Mouse (Mus musculus) spleen, adult 12 weeks (tissue): Measurements from ENCODE around the gene Map4k3.
"Not testable (repeated sequence)": the region's sequence is repeated elsewhere in the genome, so short reads cannot be mapped to it uniquely, and the experiment has no call there.

Experiments
- DNase-seq: peaks from one replicate; pipeline ENCODE4 v3.0.0; 2022; ENCODE audit warnings: low spot score

The Map4k3 gene

DNA sequence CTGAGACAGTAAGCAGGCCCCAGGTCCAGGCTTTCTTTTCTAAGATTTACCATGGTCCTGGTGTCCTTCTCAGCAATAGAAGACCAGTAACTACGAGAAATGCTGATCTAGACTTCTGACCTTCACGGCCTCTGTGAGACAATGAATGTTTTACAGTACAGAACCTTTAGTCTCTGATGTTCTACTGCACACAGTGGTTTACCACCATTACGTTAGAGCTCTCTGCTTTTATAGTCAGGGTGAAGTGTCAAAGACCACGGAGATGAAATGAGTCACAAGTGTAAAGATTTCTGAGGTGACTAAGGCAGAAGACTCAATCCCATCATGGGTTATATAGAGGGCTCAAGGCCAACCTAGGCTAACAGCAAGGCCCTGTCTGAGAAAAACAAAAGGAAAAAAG is 95.9 kb downstream of the Map4k3 start:
- no peak for DNase-seq

DNA sequence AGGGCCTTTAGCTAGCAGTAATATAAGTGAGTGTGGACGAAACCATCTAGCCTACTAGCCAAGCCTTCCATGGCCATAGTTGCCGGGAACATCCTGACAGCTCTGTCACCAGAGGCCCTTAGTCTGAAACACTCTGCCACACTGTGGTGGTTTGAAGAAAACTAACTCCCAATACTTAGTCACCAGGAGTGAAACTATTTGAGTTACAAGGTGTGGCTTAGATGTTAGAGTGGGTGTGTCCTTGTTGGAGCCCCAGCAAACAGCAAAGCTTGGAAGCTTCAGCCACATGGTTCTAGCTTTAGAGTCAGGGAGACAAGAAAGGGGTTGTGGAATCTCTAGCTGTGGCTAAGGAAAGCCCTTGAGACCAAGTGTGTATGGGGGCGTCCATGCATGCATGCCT is 97.3 kb downstream of the Map4k3 start:
- DNase-seq = no peak

DNA sequence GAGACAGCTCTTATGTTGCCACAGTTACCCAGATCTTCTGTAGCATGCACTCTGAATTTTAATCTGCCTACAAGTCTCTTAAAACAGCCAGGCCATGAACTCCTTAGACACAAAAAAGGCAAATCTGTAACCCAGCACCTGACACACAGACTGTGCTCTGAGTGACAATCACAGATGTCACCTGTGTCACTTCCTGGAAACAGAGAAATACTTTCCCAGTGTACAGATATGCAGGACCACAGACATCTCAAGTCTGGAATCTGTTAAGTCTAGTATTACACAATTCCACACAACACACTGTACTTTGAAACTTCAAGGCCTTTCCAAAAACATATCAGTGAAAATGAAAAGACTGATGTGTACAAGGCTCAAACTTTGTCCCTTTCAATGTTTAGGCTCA is 103.3 kb downstream of the Map4k3 start:
- DNase-seq = no peak

DNA sequence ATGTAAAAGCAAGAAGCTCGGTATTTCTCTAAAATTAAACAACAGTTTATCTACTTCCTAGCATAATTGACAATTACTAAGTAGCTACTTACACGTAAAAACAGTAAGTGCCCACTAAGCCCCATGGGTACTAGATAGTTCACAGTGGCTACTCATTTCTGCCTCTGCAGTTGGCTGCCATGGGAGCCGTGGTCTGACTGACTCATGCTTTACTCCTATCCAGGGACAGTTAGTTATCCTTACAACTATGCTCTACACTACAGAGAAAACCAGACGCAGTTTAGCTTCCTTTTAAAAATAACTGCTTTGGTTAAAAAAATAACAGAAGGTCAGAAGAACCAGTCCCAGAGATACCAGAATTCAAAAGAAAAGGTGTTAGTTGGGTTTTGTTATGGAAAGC is 106.6 kb downstream of the Map4k3 start:
- no peak for DNase-seq

DNA sequence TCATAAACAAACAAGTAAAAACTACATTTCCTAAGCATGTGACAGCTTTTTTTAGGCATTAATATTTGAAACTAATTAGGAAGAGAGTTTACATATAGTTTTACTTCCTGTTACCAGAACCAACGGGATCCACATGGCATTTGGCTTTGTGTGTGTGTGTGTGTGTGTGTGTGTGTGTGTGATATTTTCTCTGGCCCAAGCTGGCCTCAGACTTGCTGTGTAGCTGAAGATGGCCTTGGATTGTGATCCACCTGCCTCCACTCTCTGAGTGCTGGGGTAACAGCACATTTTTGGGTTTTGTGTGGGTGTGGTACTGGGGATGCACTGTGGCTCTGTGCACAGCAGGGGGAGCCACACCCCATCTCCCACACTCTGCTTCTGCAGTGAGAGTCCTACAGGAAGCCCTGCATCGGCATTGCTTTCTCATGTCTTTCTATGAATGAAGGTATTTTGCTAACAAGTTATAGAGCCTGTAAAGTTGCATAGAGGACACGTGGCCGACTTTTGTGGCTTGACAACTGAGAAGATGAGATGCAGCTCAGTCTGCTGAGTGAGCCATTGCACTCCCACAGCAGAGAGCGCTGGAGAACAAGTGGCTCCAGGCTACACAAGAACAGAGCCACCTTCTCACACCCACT is 107.4 kb downstream of the Map4k3 start:
- no peak for DNase-seq

DNA sequence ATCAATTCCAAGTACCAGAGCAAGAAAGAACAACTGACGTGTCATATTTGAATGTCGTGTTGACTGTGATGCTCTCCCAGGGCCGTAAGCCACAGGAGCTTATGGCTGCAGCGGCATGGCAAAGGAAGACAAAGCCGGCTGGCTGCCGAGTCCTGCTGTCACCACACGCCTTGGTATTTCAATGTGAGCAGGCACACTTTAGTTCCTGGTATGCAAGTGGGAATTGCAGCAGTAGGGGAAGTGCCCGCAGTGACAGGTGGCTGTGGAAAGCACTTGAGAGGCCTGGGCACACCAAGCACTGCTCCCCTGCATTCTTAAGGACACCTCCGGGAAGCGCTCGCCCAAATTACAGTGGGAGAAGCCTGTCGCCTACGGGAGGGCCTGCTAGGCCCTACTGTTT is 108.7 kb downstream of the Map4k3 start:
- no peak for DNase-seq

DNA sequence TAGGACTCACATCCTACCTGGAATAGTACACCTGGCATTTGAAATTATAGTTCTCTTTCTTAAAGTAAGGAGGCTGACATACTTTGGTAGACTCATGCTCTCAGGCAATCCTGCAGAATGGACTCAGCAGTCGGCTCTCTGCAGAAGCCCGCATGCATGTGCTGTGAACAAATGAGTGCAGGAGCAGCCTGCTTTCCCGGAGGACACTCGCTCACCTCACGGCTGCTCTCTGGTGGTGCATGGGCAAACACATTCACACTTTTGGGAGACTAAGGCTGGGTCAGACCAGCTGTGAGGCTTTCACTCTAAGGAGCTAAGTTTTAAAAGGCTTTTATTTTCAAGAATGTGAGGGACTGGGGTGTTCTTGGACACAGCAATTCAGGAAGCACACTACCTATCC is 109.4 kb downstream of the Map4k3 start:
- no peak for DNase-seq

DNA sequence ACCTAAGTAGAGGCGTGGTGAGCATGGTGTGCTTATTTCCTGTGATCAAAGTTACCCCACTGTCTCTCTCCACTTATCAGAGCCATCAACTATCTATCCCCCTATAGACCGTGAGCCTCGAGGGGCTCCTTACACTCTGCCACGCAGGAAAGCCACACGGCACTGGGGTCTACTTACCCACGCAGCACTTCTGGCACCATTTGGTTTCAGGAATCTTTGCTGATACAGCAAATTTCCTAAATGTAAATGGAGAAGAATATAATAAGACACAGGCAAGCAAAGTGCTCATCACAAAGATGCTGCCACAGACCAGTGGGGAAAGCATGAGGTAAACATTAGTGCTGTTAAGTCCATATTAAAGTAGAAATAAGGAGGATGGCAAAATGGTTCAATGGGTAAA is 124.5 kb downstream of the Map4k3 start:
- no peak for DNase-seq

DNA sequence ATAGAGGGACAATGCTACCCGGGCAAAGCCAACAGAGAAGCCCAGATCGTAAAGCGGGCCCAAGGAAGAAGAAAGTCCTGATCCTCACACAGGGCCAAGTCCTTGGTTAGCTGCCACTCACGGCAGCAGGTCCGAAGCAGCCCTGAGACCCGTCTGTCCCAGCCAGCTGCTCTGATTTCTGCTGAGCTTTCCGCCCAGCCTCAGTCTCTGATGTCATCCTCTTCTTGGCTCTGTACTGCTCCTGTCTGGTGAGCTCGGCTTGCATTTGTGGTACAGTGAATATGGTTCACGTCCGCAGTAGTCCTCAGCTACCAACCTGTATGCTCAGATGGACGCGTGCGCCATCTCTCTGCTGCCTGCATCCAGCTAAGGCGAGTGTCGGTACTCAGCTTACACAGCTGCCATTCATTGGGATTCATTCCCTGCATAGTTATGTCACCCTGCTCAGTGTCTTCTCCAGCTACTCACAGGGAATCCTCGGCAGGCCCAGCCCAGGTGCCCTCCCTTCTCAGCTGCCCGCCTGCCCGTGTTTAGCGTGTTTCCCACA is 125.1 kb downstream of the Map4k3 start:
- DNase-seq = no peak

DNA sequence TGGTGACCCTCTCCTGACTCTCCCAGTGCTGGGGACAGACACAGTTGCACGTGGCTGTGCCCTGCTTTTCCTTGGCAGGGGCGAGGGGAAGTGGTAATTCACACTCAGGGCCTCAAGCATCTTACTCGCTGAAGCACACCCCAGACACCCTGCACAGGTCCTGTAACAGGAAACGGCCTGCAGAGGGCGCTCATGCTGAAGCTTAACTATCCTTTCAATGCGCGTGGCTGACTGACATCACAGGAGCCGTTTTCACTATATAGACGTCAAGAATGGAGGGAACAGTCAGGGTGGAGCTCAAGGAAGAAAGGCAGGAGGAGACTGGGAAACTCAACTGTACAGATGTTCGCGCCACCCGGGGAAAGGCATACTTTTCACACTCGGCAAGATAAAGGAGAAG is 126.9 kb downstream of the Map4k3 start:
- no peak for DNase-seq

DNA sequence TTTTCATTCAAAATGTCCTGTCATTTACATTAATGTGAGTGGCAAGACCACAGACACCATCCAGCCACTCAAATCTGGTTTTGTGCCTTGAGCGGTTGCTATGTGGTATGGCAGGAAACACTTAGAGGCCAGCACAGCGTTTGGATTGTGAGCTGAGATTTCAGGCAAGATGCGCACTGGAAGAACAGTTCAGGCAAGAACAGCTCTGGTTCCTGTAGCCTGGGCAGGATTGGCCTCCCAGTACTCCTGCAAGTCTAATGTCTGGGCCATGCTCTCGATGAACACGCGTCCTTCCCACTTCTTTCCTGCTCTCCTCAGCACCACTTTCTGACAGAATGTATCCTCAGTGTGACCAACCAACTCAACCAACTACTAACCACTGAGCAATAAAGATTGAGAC is 145.2 kb downstream of the Map4k3 start:
- no peak for DNase-seq

DNA sequence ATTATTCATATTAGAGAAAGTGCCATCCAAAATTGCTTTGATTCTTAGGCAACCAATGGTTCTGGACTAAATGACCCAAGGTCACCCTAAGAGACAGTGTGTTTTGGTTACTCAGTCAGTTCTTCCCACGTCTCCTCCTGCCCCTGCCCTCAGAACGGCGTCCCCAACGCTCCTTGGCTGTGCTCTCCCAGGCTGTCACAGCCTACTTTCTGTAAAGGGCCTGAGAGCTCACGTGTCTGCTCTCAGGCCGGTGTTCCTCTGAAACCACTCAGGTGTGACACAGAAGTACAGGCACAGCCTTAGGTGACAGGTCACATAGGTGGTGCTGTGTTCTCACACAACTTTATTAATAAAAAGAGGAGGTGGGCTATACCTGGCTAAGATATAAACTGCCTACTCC is 148.4 kb downstream of the Map4k3 start:
- DNase-seq = no peak

DNA sequence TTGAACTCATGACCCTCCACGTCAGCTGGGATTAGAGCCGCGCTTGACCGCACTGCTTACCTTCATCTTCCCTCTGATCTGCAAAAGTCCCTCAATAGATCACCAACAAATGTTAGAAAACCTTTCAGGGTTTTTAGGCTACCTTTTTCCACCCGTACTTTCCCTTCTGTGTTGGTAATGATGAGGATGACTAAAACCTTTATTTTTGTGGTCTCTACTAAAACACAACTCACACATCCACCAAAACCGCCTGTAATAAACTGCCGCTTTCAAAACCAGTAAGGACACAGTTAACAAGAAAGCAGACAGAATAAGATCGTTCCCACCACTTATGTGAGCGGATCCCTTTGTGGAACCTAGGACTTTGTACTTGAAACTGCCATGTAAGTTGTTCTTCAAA is 149.2 kb downstream of the Map4k3 start:
- DNase-seq = no peak

DNA sequence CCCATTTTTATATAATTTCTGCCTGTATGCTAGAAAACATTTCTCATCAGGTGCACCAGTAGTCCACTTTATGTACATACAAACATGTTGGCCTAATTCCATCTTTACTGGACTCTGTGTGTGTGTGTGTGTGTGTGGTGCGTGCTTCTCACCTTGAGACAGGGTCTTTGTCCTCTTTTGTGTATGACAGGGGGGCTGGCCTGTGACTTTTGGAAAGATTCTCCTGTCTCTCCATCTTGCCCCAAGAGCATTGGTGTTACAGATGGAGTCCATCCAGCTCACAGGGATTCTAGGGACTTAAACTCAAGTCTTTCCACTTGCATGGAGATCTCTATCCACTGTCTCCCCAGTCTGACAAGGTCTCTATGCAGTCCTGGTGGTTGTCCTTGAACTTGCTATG is 150.2 kb downstream of the Map4k3 start:
- DNase-seq = no peak

DNA sequence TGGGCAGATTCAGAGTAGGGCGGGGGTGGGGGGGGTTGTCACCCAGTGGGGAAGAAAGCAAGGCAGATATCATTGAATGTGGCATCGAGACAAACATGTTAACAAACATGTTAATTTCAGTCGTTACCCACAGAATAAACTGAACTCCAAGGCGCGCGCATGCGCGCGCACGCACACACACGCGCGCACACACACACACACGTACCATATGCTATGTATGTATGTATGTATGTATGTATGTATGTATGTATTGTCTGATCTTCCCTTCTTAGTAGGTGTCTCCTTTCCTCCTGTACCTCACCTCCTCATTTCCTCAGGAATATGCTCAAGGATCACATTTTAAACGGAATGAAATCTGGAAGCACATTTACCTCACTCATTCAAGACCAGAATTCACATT is 150.6 kb downstream of the Map4k3 start, which contains the start of gene Cdkl4:
Gene Cdkl4 (minus strand): TSS at position 175 of the 400 bp plus-strand sequence.
- no peak for DNase-seq

DNA sequence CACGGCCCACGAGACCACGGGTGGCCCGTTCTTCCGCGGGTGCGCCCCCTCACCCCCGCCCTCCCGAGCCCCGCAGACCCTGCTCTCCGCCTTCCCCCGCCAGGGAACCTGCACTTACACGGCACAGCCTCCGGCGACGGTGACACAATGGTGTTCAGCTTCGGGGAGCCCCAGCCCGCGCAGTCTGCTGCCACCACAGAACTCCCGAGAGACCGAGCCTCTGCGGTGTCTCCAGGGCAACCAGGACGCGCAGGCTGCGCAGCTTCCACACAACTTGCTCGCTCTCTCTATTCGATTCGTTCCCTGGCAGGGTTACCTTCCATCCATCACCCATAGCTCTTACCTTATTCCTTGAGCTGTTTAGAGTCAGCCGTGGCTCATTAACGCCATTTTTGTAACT is 151.1 kb downstream of the Map4k3 start:
- peak; percentile 42 for DNase-seq

DNA sequence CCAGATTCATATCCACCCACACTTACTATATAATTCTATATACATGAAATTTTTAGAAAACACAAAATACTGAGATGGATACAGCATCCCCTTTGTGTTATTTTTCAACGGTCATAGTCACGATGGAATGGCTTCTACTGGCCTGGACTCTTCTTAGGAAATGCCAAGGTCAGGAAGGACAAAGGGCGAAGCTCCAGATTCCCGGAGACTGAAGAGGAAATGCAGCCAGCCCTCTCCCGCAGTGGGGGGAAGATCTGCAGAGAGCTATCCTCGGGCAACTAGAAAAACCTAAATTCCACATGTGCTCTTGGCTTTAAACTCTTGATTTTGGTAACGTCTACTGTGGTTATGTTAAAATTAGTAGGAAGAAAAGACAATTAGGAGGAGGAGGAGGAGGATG is 153.3 kb downstream of the Map4k3 start:
- DNase-seq = no peak

DNA sequence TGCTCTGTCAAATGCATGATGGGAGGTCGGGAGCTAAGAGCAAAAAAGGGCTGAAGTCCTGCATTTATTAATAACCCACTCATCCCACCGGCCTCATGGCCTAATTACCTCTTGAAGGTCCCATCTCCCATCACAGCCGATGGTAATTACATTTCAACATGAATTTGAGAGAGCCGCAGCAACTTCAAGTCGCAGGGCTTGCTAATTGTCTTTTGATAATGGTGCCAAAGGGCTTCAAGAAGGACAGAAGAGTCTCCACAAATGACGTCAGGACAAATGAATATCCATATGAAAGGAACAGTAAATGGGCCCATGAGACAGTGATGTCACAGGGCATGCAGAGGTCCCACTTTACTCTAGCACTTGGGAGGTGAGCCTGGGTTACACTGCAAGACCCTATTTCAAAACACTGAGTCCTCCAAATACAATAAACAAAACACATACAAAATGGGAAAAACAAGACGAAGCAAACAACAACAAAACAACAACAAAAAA is 153.8 kb downstream of the Map4k3 start:
- DNase-seq = no peak

DNA sequence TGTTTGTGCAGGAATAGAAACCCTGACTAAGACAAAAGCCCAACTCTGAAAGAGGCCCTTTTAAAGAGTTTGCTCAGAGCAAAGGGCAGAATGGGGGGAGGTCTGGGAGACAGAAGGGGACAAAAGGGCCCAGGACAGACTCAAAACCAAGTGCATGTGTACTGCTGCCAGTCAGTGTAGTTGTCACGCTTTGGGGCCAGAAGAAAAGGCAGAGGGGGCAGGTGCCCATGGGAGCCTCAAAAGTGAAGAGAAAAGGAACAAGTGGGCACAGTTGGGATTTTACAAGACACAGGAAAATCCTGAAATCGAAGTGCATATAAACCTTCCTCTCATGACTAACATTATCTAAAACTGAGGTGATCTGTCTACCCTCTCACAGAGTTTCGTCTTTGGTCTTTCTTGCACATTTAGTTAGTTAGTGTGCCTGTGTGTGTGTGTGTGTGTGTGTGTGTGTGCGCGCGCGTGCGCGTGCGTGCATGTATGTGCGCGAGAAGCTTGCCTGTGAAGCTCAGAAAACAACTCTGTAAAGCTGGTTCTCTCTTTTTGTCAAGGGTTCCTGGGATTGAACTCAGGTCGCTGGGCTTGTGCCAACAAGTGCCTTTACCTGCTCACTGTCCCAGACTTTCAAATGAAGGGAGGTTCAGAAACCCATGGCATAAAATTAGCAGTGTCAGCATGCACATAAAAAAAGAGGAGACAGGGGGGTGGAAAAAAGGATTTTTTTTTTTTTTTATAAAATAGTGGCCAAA is 155.9 kb downstream of the Map4k3 start:
- DNase-seq = no peak

DNA sequence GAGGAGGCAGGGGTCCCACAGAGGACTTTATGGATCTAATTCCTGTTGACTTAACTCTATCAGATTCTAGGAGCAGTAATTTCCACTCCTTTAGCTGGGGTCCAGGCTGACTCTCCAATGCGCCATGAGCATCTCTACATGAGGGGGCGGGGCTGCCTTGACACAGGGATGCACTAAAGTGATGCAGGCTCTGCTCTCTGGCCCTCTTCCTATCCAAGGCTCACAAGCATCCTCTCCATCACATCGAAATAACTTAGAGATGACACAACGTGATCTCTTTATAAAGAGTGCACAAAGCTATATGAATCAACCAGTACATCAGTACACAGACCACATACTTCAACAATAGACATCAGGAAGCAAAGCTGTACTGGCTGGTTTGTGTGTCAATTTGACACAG is 156.8 kb downstream of the Map4k3 start:
- no peak for DNase-seq

DNA sequence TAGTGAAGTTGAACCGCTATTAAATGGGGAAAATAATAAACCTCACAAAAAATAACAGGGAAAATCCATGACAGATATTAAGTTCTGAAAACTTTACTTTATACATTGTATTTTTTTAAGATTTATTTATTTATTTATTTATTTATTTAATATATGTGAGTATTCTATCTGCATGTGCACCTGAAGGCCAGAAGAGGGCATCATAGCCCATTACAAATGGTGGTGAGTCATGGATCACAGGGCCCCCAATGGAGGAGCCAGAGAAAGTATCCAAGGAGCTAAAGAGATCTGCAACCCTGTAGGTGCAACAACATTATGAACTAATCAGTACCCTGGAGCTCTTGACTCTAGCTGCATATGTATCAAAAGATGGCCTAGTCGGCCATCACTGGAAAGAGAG is 158.6 kb downstream of the Map4k3 start:
- DNase-seq = not testable (repeated sequence)

DNA sequence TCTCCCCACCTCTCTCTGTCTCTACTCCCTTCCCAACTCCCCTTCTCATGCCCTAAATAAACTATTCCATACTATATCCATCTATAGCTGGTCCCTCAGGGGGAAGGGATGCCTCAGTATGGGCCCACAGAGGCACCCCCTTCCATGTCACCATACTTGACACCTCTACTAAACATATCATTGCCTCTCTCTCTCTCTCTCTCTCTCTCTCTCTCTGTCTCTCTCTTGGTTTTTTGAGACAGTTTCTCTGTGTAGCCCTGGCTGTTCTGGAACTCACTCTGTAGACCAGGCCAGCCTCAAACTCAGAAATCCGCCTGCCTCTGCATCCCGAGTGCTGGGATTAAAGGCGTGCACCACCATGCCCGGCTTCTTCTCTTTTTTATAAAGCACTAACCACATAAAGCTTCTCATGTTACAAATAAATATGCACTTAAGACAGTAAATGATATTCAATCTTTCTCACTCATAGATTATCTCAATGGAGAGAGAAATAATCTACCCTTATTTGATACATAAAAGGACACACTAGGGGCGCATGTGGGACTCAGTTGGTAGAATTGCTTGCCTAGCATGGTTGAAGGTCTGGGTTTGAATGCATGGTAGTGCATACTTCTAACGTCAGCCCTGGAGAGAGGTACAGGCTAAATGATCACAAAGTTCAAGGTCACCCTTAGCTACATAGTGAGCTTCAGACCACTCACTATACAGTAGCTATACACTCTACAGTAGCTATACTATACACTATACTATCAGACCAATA is 159.3 kb downstream of the Map4k3 start:
- no peak for DNase-seq

DNA sequence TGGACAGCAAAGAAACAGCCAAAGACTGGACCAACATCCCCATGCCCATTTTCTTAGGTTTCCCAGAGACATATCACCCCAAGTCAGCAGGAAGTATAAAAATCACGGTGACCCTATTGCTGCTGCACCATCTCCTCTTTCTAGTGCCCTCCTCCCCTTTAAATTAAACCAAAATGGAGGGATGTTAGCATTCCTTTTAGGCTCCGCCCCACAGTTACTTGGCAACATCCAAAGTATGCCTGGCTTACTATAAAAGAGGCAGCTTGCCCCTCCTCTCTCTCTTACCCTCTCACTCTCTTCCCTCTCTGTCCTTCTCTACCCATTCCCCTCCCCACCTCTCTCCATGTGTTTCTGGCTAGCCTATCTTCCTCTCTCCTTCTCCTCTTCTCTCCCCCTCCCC is 159.8 kb downstream of the Map4k3 start:
- no peak for DNase-seq
